Mouse (Mus musculus) CD4-positive helper T cell, adult 2 months (primary cell): ENCODE measurements around the gene Gm14325.
"Not testable (repeated sequence)": the region's sequence is repeated elsewhere in the genome, so short reads cannot be mapped to it uniquely, and the experiment has no call there.

ENCODE experiments used
- DNase-seq: peaks from one replicate; pipeline ENCODE4 v3.0.0-alpha.2; 2012; ENCODE audit warnings: low read depth, missing footprints, low spot score

Gene Gm14325

GRCm38 (mm10) chr2:177839901-177840663 lies at the start of gene Gm14325:
Gene Gm14325 (minus strand): TSS chr2:177840336.
- peak; percentile 77 for DNase-seq

- not testable (repeated sequence) for DNase-seq
These were observed 47.6 kb upstream of the Gm14325 start for GRCm38 (mm10) chr2:177887743-177888142.

GRCm38 (mm10) chr2:177862254-177862653 lies 22.1 kb upstream of the Gm14325 start:
- not testable (repeated sequence) for DNase-seq

- DNase-seq = not testable (repeated sequence)
These were observed 3.5 kb upstream of the Gm14325 start for GRCm38 (mm10) chr2:177843666-177844065.

- DNase-seq = not testable (repeated sequence)
These were observed 3.4 kb downstream of the Gm14325 start for GRCm38 (mm10) chr2:177836756-177837155.

- DNase-seq = not testable (repeated sequence)
These were observed 4.2 kb downstream of the Gm14325 start for GRCm38 (mm10) chr2:177835733-177836536.

- DNase-seq = not testable (repeated sequence)
These were observed 18.2 kb downstream of the Gm14325 start for GRCm38 (mm10) chr2:177821952-177822351.

- DNase-seq = not testable (repeated sequence)
These were observed 34.0 kb downstream of the Gm14325 start for GRCm38 (mm10) chr2:177806170-177806569.

- DNase-seq = not testable (repeated sequence)
These were observed 52.8 kb downstream of the Gm14325 start for GRCm38 (mm10) chr2:177787351-177787750.
